Mouse (Mus musculus) MEL (cell line): Measurements from ENCODE around the gene Mylip.

Experiments
- CTCF ChIP-seq, 3 experiments: IDR thresholded peaks in 2 of 3; conservative IDR thresholded peaks in 1 of 3; 2 replicates each; pipeline ENCODE4 v1.5.1; 2011 to 2012; ENCODE audit warnings: low read length in 3 of 3, low read depth in 2 of 3, mild to moderate bottlenecking in 2 of 3, improper control_type of control experiment in 1 of 3, inconsistent platforms in 1 of 3, mixed read lengths in 1 of 3, moderate library complexity in 1 of 3; ENCODE audit not compliant: control insufficient read depth in 1 of 3, insufficient read depth in 1 of 3, poor library complexity in 1 of 3, severe bottlenecking in 1 of 3
- HCFC1 ChIP-seq: IDR thresholded peaks from 2 replicates; pipeline ENCODE4 v1.6.1; 2012; ENCODE audit warnings: low read depth, mild to moderate bottlenecking, inconsistent platforms, low read length, improper control_type of control experiment, moderate library complexity
- ZKSCAN1 ChIP-seq: IDR thresholded peaks from 2 replicates; pipeline ENCODE4 v1.6.1; 2012; ENCODE audit warnings: low read depth, mild to moderate bottlenecking, inconsistent platforms, low read length, improper control_type of control experiment, moderate library complexity

- TF ChIP-seq CTCF (IDR thresholded peaks at IDR 0.05 in 2 of 3, conservative IDR thresholded peaks at IDR 0.05 in 1 of 3; ENCODE audit: control insufficient read depth in 1 of 3, insufficient read depth in 1 of 3, low read depth in 2 of 3, low read length in 3 of 3, poor library complexity in 1 of 3, severe bottlenecking in 1 of 3) (no peak), HCFC1 (peak; percentile 57), ZKSCAN1 (no peak)
Measured at GRCm38 (mm10) chr13:45455108-45455861, 65.7 kb downstream of the Mylip start.
